Mouse (Mus musculus): Measurements from ENCODE around the gene Aoah.

DNA sequence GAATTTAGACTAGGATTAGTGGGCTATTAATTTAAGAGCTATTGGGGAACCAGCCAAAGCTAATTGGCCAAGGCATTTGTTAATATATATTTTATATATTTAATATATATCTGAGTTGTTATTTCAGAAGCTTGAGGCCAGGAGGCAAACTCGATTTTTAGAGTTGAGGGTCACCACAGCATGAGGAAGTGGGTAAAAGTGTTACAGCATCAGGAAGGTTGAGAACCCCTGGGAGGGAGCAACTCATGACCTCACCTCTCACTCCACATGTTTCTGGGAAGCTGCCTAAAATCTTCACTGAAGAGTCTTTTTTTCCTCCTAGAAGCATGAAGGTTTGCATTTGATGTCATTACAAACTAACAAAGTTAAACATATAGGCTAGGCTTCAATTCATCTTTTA is 39.1 kb upstream of the Aoah start:
- TF ChIP-seq CTCF (IDR thresholded peaks at IDR 0.05; ENCODE audit: extremely low read depth, insufficient read depth, insufficient read length, insufficient replicate concordance): no peak
- TF ChIP-seq POLR2A (IDR thresholded peaks at IDR 0.05; ENCODE audit: low read depth, low read length): no peak
